Mouse (Mus musculus): ENCODE results near the gene Pprc1.
A peak's percentile ranks its signal among the peaks of the same experiment; 100 is the strongest.

Pprc1 gene

GRCm38 (mm10) chr19:46056947-46057607 lies 12.4 kb downstream of the Pprc1 start:
- peak; percentile 56 to 69 for DNase-seq

GRCm38 (mm10) chr19:46058466-46058865 lies 13.8 kb downstream of the Pprc1 start:
- DNase-seq: no peak

GRCm38 (mm10) chr19:46060845-46061244 lies 16.2 kb downstream of the Pprc1 start:
- no peak for DNase-seq

- DNase-seq: no peak
Observed at GRCm38 (mm10) chr19:46068054-46068453, 23.4 kb downstream of the Pprc1 start.

GRCm38 (mm10) chr19:46073285-46073684 lies 28.6 kb downstream of the Pprc1 start:
- no peak for DNase-seq

- DNase-seq: no peak
Observed at GRCm38 (mm10) chr19:46074266-46074665, 29.6 kb downstream of the Pprc1 start.

- DNase-seq: peak; percentile 99
Observed at GRCm38 (mm10) chr19:46075616-46076607, 31.2 kb downstream of the Pprc1 start, which contains the start of gene Nolc1. Gene Nolc1 (plus strand): TSS chr19:46075863.

GRCm38 (mm10) chr19:46078535-46078934 lies 33.8 kb downstream of the Pprc1 start:
- DNase-seq: no peak

- DNase-seq: no peak
Observed at GRCm38 (mm10) chr19:46085185-46085584, 40.5 kb downstream of the Pprc1 start.

GRCm38 (mm10) chr19:46086337-46086736 lies 41.7 kb downstream of the Pprc1 start:
- no peak for DNase-seq

- DNase-seq: no peak
Observed at GRCm38 (mm10) chr19:46087871-46088270, 43.2 kb downstream of the Pprc1 start.

GRCm38 (mm10) chr19:46091641-46092040 lies 47.0 kb downstream of the Pprc1 start:
- no peak for DNase-seq

- no peak for DNase-seq
Observed at GRCm38 (mm10) chr19:46094144-46094543, 49.5 kb downstream of the Pprc1 start.

GRCm38 (mm10) chr19:46095291-46095690 lies 50.6 kb downstream of the Pprc1 start:
- no peak for DNase-seq

GRCm38 (mm10) chr19:46096396-46096795 lies 51.7 kb downstream of the Pprc1 start:
- no peak for DNase-seq

- no peak for DNase-seq
Observed at GRCm38 (mm10) chr19:46099561-46099960, 54.9 kb downstream of the Pprc1 start.

GRCm38 (mm10) chr19:46103437-46104186 lies 58.9 kb downstream of the Pprc1 start:
- DNase-seq: no peak

GRCm38 (mm10) chr19:46104187-46104557 lies 59.5 kb downstream of the Pprc1 start:
- DNase-seq: no peak

- DNase-seq: no peak
Observed at GRCm38 (mm10) chr19:46110214-46110613, 65.5 kb downstream of the Pprc1 start.

GRCm38 (mm10) chr19:46110781-46111180 lies 66.1 kb downstream of the Pprc1 start:
- no peak for DNase-seq

- DNase-seq: no peak
Observed at GRCm38 (mm10) chr19:46114617-46115016, 69.9 kb downstream of the Pprc1 start.

GRCm38 (mm10) chr19:46119458-46119857 lies 74.8 kb downstream of the Pprc1 start:
- no peak for DNase-seq

- DNase-seq: no peak
Observed at GRCm38 (mm10) chr19:46120872-46121271, 76.2 kb downstream of the Pprc1 start.

All from thymus, adult 18-20 months (tissue).